Mouse (Mus musculus): ENCODE data around the gene Olfr1306. TPM values are rescaled to one million over a fixed set of nuclear protein-coding genes. Genes with fewer than 3 reads are reported as not detected.

The Olfr1306 gene
- not detected in 2 replicates for polyA plus RNA-seq (2016; fragmentation: Nextera tagmentation; extraction: Ambion mirVana)

DNA sequence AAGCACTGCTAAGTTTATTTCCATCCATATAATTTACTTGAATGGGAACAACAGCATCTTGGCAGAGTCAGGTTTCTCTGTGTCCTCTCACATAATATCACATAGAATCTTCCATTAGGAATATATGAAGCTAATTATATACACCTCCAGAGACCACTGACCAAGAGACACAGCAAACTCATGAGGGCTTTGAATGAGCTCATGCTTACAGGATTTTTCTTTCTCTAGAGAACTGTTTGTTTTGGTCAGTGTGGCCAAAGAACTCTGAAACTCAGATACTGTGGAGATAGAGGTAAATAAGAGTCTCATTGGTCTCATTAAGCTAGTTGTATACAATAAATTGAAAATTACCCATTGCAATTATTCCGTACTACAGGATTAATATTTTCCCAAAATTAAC lies at the start of gene Olfr1306:
Olfr1306 (minus strand) TSS at position 101 of the 400 bp plus-strand sequence.
- no peak within 1 kb of the TSS for H3K4me2 ChIP-seq

DNA sequence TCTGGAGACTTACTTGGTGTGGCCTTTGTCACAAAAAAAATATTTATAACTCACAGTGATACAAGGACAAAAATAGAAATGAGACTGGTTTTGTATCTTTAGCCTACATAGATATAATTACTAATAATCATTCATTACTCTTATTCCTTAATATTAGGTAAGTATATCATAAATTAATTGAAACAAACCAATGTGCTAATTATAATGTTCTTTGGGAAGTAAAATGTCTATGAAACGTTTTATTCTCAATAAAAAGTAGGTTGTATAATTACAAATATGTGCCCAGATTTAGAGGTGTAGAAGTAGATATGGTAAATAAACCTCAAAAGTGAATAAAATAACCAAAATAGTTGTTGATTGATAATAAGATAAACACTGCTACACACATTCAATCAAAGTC lies 48.8 kb upstream of the Olfr1306 start, which contains the start of gene Olfr1308:
Olfr1308 (minus strand) TSS at position 101 of the 400 bp plus-strand sequence.
- no peaks in the 10 kb centered on the region for H3K27me3 ChIP-seq
- H3K4me2 ChIP-seq: no peak within 1 kb of the TSS
- WGBS: 61% methylated on average over 1 of the region's 1 CpGs
- H3K9ac ChIP-seq: no peak within 1 kb of the TSS
- no peaks in the 10 kb centered on the region for H3K4me1 ChIP-seq
- H3K27ac ChIP-seq: no peak within 1 kb of the TSS
- no peak within 1 kb of the TSS for H3K4me3 ChIP-seq (replicated peaks)
- ATAC-seq (ENCODE audit: low FRiP score): no peak
- H3K36me3 ChIP-seq (replicated peaks): no peaks in the 10 kb centered on the region
- no peaks in the 10 kb centered on the region for H3K9me3 ChIP-seq

More for the DNA sequence above, at the start of gene Olfr1306:
- ATAC-seq (ENCODE audit: low FRiP score): no peak
- 83% methylated on average over 1 of the region's 1 CpGs for WGBS
- Histone ChIP-seq H3K9me3 (no peaks in the 10 kb centered on the region), H3K4me1 (no peaks in the 10 kb centered on the region), H3K36me3 (replicated peaks) (no peaks in the 10 kb centered on the region), H3K27me3 (no peaks in the 10 kb centered on the region), H3K27ac (no peak within 1 kb of the TSS), H3K9ac (no peak within 1 kb of the TSS), H3K4me3 (replicated peaks) (no peak within 1 kb of the TSS)

DNA sequence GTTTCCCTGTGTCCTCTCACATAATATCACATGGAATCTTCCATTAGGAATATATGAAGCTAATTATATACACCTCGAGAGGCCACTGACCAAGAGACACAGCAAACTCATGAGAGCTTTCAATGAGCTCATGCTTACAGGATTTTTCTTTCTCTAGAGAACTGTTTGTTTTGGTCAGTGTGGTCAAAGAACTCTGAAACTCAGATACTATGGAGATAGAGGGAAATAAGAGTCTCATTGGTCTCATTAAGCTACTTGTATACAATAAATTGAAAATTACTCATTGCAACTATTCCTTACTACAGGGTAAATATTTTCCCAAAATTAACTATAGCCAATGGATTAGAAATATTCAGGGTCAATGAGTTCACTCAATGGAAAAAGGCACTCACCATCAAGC lies 33.3 kb upstream of the Olfr1306 start, which contains the start of gene Olfr1307:
Olfr1307 (minus strand) TSS at position 101 of the 400 bp plus-strand sequence.
- Histone ChIP-seq H3K9ac (no peak within 1 kb of the TSS), H3K9me3 (no peaks in the 10 kb centered on the region), H3K27me3 (no peaks in the 10 kb centered on the region), H3K36me3 (replicated peaks) (no peaks in the 10 kb centered on the region), H3K4me3 (replicated peaks) (no peak within 1 kb of the TSS), H3K4me2 (no peak within 1 kb of the TSS), H3K27ac (no peak within 1 kb of the TSS), H3K4me1 (no peaks in the 10 kb centered on the region)
- ATAC-seq (ENCODE audit: low FRiP score): no peak
- 84% methylated on average over 1 of the region's 1 CpGs for WGBS

DNA sequence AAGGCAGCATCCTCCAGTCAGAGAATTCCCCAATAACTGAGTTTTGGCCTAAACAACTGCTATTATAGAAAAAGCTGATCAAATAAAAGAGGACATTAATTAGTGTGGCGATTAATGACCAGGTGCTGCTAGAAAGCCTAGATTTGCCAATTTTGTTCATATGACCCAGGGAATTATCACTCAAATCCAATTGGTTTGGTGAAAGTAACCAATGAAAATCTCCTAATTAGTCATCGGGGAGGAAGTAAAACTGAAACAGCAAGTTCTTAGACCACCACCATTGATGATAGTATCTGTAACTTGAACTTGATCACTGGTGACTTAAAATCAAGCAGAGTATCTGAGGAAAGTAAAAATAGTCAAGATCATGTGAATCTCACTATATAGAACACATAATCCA lies 39.0 kb downstream of the Olfr1306 start, which contains the start of gene Olfr1305:
Olfr1305 (minus strand) TSS at position 101 of the 400 bp plus-strand sequence.
- no peaks in the 10 kb centered on the region for H3K4me1 ChIP-seq
- no peak within 1 kb of the TSS for H3K4me3 ChIP-seq (replicated peaks)
- 92% methylated on average over 2 of the region's 2 CpGs for WGBS
- H3K9me3 ChIP-seq: no peaks in the 10 kb centered on the region
- ATAC-seq (ENCODE audit: low FRiP score): no peak
- H3K9ac ChIP-seq: no peak within 1 kb of the TSS
- H3K4me2 ChIP-seq: no peak within 1 kb of the TSS
- no peak within 1 kb of the TSS for H3K27ac ChIP-seq
- no peaks in the 10 kb centered on the region for H3K36me3 ChIP-seq (replicated peaks)
- H3K27me3 ChIP-seq: no peaks in the 10 kb centered on the region

Other genes starting within 250 kb of the Olfr1306 start
- gene Olfr1301, start 165.3 kb downstream of the Olfr1306 start, polyA plus RNA-seq (2016; fragmentation: Nextera tagmentation; extraction: Ambion mirVana): not detected in 2 replicates
- not detected in 2 replicates for gene Olfr1302, start 138.8 kb downstream of the Olfr1306 start, polyA plus RNA-seq (2016; fragmentation: Nextera tagmentation; extraction: Ambion mirVana)
- gene Olfr1303, start 95.9 kb downstream of the Olfr1306 start, polyA plus RNA-seq (2016; fragmentation: Nextera tagmentation; extraction: Ambion mirVana): not detected in 2 replicates
- not detected in 2 replicates for gene Olfr1305, start 39.1 kb downstream of the Olfr1306 start, polyA plus RNA-seq (2016; fragmentation: Nextera tagmentation; extraction: Ambion mirVana)
- gene Olfr1307, start 33.2 kb upstream of the Olfr1306 start, polyA plus RNA-seq (2016; fragmentation: Nextera tagmentation; extraction: Ambion mirVana): not detected in 2 replicates
- gene Olfr1308, start 48.7 kb upstream of the Olfr1306 start, polyA plus RNA-seq (2016; fragmentation: Nextera tagmentation; extraction: Ambion mirVana): not detected in 2 replicates
- not detected in 2 replicates for gene Olfr1309, start 74.0 kb upstream of the Olfr1306 start, polyA plus RNA-seq (2016; fragmentation: Nextera tagmentation; extraction: Ambion mirVana)
- gene Olfr1310, start 96.4 kb upstream of the Olfr1306 start, polyA plus RNA-seq (2016; fragmentation: Nextera tagmentation; extraction: Ambion mirVana): not detected in 2 replicates
- not detected in 2 replicates for gene Olfr1311, start 108.1 kb upstream of the Olfr1306 start, polyA plus RNA-seq (2016; fragmentation: Nextera tagmentation; extraction: Ambion mirVana)
- gene Olfr1312, start 134.0 kb upstream of the Olfr1306 start, polyA plus RNA-seq (2016; fragmentation: Nextera tagmentation; extraction: Ambion mirVana): not detected in 2 replicates
- not detected in 2 replicates for gene Olfr1313, start 161.6 kb upstream of the Olfr1306 start, polyA plus RNA-seq (2016; fragmentation: Nextera tagmentation; extraction: Ambion mirVana)
- gene Olfr1314, start 180.5 kb upstream of the Olfr1306 start, polyA plus RNA-seq (2016; fragmentation: Nextera tagmentation; extraction: Ambion mirVana): not detected in 2 replicates
- gene Olfr1315-ps1, start 199.2 kb upstream of the Olfr1306 start, polyA plus RNA-seq (2016; fragmentation: Nextera tagmentation; extraction: Ambion mirVana): not detected in 2 replicates
- gene Olfr1316, start 218.7 kb upstream of the Olfr1306 start, polyA plus RNA-seq (2016; fragmentation: Nextera tagmentation; extraction: Ambion mirVana): not detected in 2 replicates
- not detected in 2 replicates for gene Olfr1317, start 224.1 kb upstream of the Olfr1306 start, polyA plus RNA-seq (2016; fragmentation: Nextera tagmentation; extraction: Ambion mirVana)
- gene Olfr1318, start 237.9 kb upstream of the Olfr1306 start, polyA plus RNA-seq (2016; fragmentation: Nextera tagmentation; extraction: Ambion mirVana): not detected in 2 replicates